Mouse (Mus musculus) E14TG2a.4 (cell line): ENCODE data around the gene Mslnl.

Experiments used
- CTCF ChIP-seq: conservative IDR thresholded peaks from 2 replicates; pipeline ENCODE4 v1.5.1; 2014; ENCODE audit warnings: low read length
- NANOG ChIP-seq: IDR thresholded peaks from 2 replicates; pipeline ENCODE4 v1.6.1; 2014; ENCODE audit warnings: borderline replicate concordance, low read length, mixed read lengths
- POU5F1 ChIP-seq: IDR thresholded peaks from 2 replicates; pipeline ENCODE4 v1.6.1; 2014; ENCODE audit warnings: low read length, borderline replicate concordance

- TF ChIP-seq CTCF = no peak
- TF ChIP-seq NANOG = no peak
- TF ChIP-seq POU5F1 = no peak
These were observed 45.5 kb downstream of the Mslnl start for GRCm38 (mm10) chr17:25781339-25781738.
